Mouse (Mus musculus): Measurements from ENCODE around the gene Hspe1. TPM values are rescaled to one million over a fixed set of nuclear protein-coding genes. Genes with fewer than 3 reads are reported as not detected.

The Hspe1 gene
- polyA plus RNA-seq, 1 experiment = 436 TPM

- peaks cover 14% of the 10 kb centered on the region for H3K27me3 ChIP-seq (ENCODE audit: control insufficient read depth, insufficient read depth, insufficient read length)
- H3K4me3 ChIP-seq = no peak overlapping the region
- no peak for TF ChIP-seq CEBPB (IDR thresholded peaks at IDR 0.05; ENCODE audit: insufficient read depth, poor library complexity, severe bottlenecking)
- no peak for TF ChIP-seq TCF12 (IDR thresholded peaks at IDR 0.05; ENCODE audit: insufficient read depth, poor library complexity, severe bottlenecking)
- TF ChIP-seq MYOD1 (IDR thresholded peaks at IDR 0.05; ENCODE audit: control insufficient read depth in 1 of 3, insufficient read length in 2 of 3, low read depth in 2 of 3) = no peak
- no peak overlapping the region for H3ac ChIP-seq (ENCODE audit: control insufficient read depth, insufficient read length)
- H3K36me3 ChIP-seq (ENCODE audit: control insufficient read depth, insufficient read depth) = no peaks in the 10 kb centered on the region
- no peak overlapping the region for H3K4me2 ChIP-seq (ENCODE audit: low read depth)
- H3K79me2 ChIP-seq (ENCODE audit: control insufficient read depth, insufficient read depth) = no peaks in the 10 kb centered on the region
Measured at GRCm38 (mm10) chr1:55043164-55043563, 44.8 kb upstream of the Hspe1 start.

GRCm38 (mm10) chr1:55048841-55049587 lies 38.9 kb upstream of the Hspe1 start:
- Histone ChIP-seq H3K4me3 (no peak overlapping the region), H3ac (ENCODE audit: control insufficient read depth, insufficient read length) (no peak overlapping the region), H3K4me2 (ENCODE audit: low read depth) (no peak overlapping the region), H3K36me3 (ENCODE audit: control insufficient read depth, insufficient read depth) (no peaks in the 10 kb centered on the region), H3K27me3 (ENCODE audit: control insufficient read depth, insufficient read depth, insufficient read length) (peaks cover 10% of the 10 kb centered on the region), H3K79me2 (ENCODE audit: control insufficient read depth, insufficient read depth) (peaks cover 10% of the 10 kb centered on the region)
- no peak for TF ChIP-seq CEBPB (IDR thresholded peaks at IDR 0.05; ENCODE audit: insufficient read depth, poor library complexity, severe bottlenecking)

- H3K4me3 ChIP-seq = peak overlapping the region; percentile 54
- no peaks in the 10 kb centered on the region for H3K27me3 ChIP-seq (ENCODE audit: control insufficient read depth, insufficient read depth, insufficient read length)
- H3K36me3 ChIP-seq (ENCODE audit: control insufficient read depth, insufficient read depth) = peaks cover 18% of the 10 kb centered on the region
- TF ChIP-seq USF1 (IDR thresholded peaks at IDR 0.05; ENCODE audit: low read depth) = no peak
- TF ChIP-seq MAX (IDR thresholded peaks at IDR 0.05; ENCODE audit: low read depth) = no peak
- TF ChIP-seq REST (IDR thresholded peaks at IDR 0.05; ENCODE audit: insufficient read depth, insufficient read length) = no peak
- no peak for TF ChIP-seq SRF (IDR thresholded peaks at IDR 0.05; ENCODE audit: control insufficient read depth, insufficient read length, low read depth)
- TF ChIP-seq CEBPB (IDR thresholded peaks at IDR 0.05; ENCODE audit: insufficient read depth, poor library complexity, severe bottlenecking) = no peak
- TF ChIP-seq TCF12 (IDR thresholded peaks at IDR 0.05; ENCODE audit: insufficient read depth, poor library complexity, severe bottlenecking) = no peak
- TF ChIP-seq MYOG (IDR thresholded peaks at IDR 0.05; ENCODE audit: control insufficient read depth in 1 of 3, insufficient read depth in 1 of 3, insufficient read length in 2 of 3, low read depth in 2 of 3) = no peak
- no peak for TF ChIP-seq E2F4 (IDR thresholded peaks at IDR 0.05; ENCODE audit: insufficient read depth)
- TF ChIP-seq POLR2AphosphoS2 (IDR thresholded peaks at IDR 0.05; ENCODE audit: insufficient read length, low read depth) = no peak
- H3K79me2 ChIP-seq (ENCODE audit: control insufficient read depth, insufficient read depth) = peaks cover 37% of the 10 kb centered on the region
- H3ac ChIP-seq (ENCODE audit: control insufficient read depth, insufficient read length) = no peak overlapping the region
- H3K4me2 ChIP-seq (ENCODE audit: low read depth) = peak overlapping the region; percentile 96
Measured at GRCm38 (mm10) chr1:55051671-55052070, 36.3 kb upstream of the Hspe1 start.

DNA sequence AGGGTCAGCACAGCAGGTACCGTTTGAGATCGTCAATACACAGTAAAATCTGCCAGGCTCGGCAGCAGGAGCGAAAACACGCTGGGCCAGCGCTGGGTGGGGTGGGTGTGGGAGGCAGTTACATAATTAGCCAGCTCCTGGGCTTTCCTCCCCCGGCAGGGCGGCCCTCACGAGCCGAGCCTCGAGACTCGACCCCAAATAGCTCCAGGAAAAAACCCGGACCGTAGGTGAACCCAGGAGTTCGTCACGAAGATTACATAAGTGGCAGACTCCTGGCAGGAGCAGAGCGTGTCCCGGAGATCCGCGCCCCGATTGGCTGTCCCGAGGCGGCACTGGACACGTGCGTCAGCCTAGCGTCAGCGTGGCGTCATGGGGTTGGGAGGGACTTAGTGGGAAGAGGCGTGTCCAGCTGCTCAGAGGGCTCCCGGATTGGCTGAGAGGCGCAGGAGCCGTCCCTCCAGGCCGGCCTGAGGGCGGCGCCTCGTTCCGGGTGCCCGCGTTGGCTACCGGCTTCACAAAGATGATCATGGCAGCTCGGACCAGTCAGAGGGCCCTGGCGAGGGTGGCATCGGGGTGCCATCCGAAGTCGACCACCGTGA lies 35.5 kb upstream of the Hspe1 start, which contains the start of gene Coq10b:
Coq10b (plus strand) TSS at position 416 of the 599 bp plus-strand sequence.
- TF ChIP-seq TCF12 (IDR thresholded peaks at IDR 0.05; ENCODE audit: insufficient read depth, poor library complexity, severe bottlenecking) (no peak), MAX (IDR thresholded peaks at IDR 0.05; ENCODE audit: low read depth) (no peak), REST (IDR thresholded peaks at IDR 0.05; ENCODE audit: insufficient read depth, insufficient read length) (no peak), E2F4 (IDR thresholded peaks at IDR 0.05; ENCODE audit: insufficient read depth) (no peak), SRF (IDR thresholded peaks at IDR 0.05; ENCODE audit: control insufficient read depth, insufficient read length, low read depth) (no peak), MYOG (IDR thresholded peaks at IDR 0.05; ENCODE audit: control insufficient read depth in 1 of 3, insufficient read depth in 1 of 3, insufficient read length in 2 of 3, low read depth in 2 of 3) (peak in 1 of 3 experiments; percentile 30), POLR2A (IDR thresholded peaks at IDR 0.05; ENCODE audit: insufficient read length, low read depth) (peak; percentile 96), CEBPB (IDR thresholded peaks at IDR 0.05; ENCODE audit: insufficient read depth, poor library complexity, severe bottlenecking) (0 out of 2 replicates have a peak, but pooled peaks have one; percentile 38), POLR2AphosphoS2 (IDR thresholded peaks at IDR 0.05; ENCODE audit: insufficient read length, low read depth) (peak; percentile 71), TCF3 (IDR thresholded peaks at IDR 0.05; ENCODE audit: insufficient read length, low read depth) (no peak), USF1 (IDR thresholded peaks at IDR 0.05; ENCODE audit: low read depth) (peak; percentile 71), MYOD1 (IDR thresholded peaks at IDR 0.05; ENCODE audit: control insufficient read depth in 1 of 3, insufficient read length in 2 of 3, low read depth in 2 of 3) (peak in 1 of 3 experiments; percentile 59)
- Histone ChIP-seq H3K4me2 (ENCODE audit: low read depth) (peak within 1 kb of the TSS; percentile 96), H3K36me3 (ENCODE audit: control insufficient read depth, insufficient read depth) (peaks cover 18% of the 10 kb centered on the region), H3K79me2 (ENCODE audit: control insufficient read depth, insufficient read depth) (peaks cover 45% of the 10 kb centered on the region), H3K4me3 (peak within 1 kb of the TSS; percentile 54), H3ac (ENCODE audit: control insufficient read depth, insufficient read length) (peak within 1 kb of the TSS; percentile 73), H3K27me3 (ENCODE audit: control insufficient read depth, insufficient read depth, insufficient read length) (no peaks in the 10 kb centered on the region)

DNA sequence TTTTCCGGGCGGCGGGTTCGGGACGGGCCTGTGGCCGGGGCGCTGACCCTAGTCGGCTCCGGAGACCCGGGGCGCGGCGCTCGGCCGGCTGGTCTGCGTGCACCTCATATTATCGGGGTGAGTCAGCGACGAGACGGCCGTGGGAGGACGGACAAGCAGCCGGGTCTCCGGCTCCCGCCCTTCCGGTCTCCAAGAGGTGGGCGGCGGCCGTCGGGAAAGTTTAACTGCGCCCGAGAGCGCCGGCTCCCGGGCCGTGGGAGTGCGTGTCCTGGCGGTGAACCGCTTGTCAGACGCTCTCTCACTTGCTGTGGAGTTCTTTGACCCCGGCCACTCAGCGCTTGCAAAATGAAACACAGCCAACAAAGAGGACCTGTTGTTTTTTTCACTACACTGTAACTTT lies 34.9 kb upstream of the Hspe1 start:
- Histone ChIP-seq H3K27me3 (ENCODE audit: control insufficient read depth, insufficient read depth, insufficient read length) (no peaks in the 10 kb centered on the region), H3ac (ENCODE audit: control insufficient read depth, insufficient read length) (peak overlapping the region; percentile 73), H3K4me2 (ENCODE audit: low read depth) (peak overlapping the region; percentile 94), H3K79me2 (ENCODE audit: control insufficient read depth, insufficient read depth) (peaks cover 50% of the 10 kb centered on the region), H3K4me3 (peak overlapping the region; percentile 54), H3K36me3 (ENCODE audit: control insufficient read depth, insufficient read depth) (peaks cover 18% of the 10 kb centered on the region)
- TF ChIP-seq TCF3 (IDR thresholded peaks at IDR 0.05; ENCODE audit: insufficient read length, low read depth) = no peak
- peak in 2 of 3 experiments; percentile 31 to 50 for TF ChIP-seq MYOG (IDR thresholded peaks at IDR 0.05; ENCODE audit: control insufficient read depth in 1 of 3, insufficient read depth in 1 of 3, insufficient read length in 2 of 3, low read depth in 2 of 3)
- no peak for TF ChIP-seq TCF12 (IDR thresholded peaks at IDR 0.05; ENCODE audit: insufficient read depth, poor library complexity, severe bottlenecking)
- no peak for TF ChIP-seq E2F4 (IDR thresholded peaks at IDR 0.05; ENCODE audit: insufficient read depth)
- TF ChIP-seq MYOD1 (IDR thresholded peaks at IDR 0.05; ENCODE audit: control insufficient read depth in 1 of 3, insufficient read length in 2 of 3, low read depth in 2 of 3) = peak in 1 of 3 experiments; percentile 62
- TF ChIP-seq REST (IDR thresholded peaks at IDR 0.05; ENCODE audit: insufficient read depth, insufficient read length) = no peak
- peak; percentile 62 for TF ChIP-seq POLR2A (IDR thresholded peaks at IDR 0.05; ENCODE audit: insufficient read length, low read depth)
- no peak for TF ChIP-seq CEBPB (IDR thresholded peaks at IDR 0.05; ENCODE audit: insufficient read depth, poor library complexity, severe bottlenecking)
- peak; percentile 52 for TF ChIP-seq POLR2AphosphoS2 (IDR thresholded peaks at IDR 0.05; ENCODE audit: insufficient read length, low read depth)
- TF ChIP-seq USF1 (IDR thresholded peaks at IDR 0.05; ENCODE audit: low read depth) = no peak
- no peak for TF ChIP-seq SRF (IDR thresholded peaks at IDR 0.05; ENCODE audit: control insufficient read depth, insufficient read length, low read depth)
- TF ChIP-seq MAX (IDR thresholded peaks at IDR 0.05; ENCODE audit: low read depth) = no peak
